Mouse (Mus musculus): Measurements from ENCODE around the gene Limch1. TPM values are rescaled to one million over a fixed set of nuclear protein-coding genes. Genes with fewer than 3 reads are reported as not detected.

Gene Limch1
- polyA plus RNA-seq, 1 experiment from 2014 or later: 58.6 TPM

DNA sequence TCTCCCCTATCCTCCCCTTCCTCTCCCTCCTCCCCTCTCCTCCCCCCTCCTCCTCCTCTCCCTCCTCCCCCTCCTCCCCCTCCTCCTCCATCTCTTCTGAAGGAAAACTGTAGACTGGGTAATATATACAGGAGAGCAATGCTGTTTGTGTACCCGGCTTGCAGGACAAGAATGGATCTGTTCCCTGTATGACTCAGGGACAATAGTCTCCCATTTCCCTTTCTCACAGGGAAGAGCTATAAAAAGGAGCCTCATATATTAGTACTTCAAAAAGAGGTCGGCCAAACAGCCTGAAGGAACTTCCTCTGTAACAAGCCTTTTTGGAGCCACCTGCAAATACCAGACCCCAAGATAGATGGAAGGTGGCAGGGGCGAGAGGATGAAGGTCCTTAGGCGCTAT lies 23.4 kb downstream of the Limch1 start:
- no peak for ATAC-seq (ENCODE audit: low FRiP score)
- H3K4me2 ChIP-seq (replicated peaks): no peak overlapping the region
- no peaks in the 10 kb centered on the region for H3K36me3 ChIP-seq (replicated peaks; ENCODE audit: control insufficient read depth, insufficient read depth)
- no peaks in the 10 kb centered on the region for H3K27me3 ChIP-seq (ENCODE audit: control insufficient read depth, insufficient read depth, low read length)
- H3K4me1 ChIP-seq (replicated peaks; ENCODE audit: control insufficient read depth, insufficient read depth, low read length): peaks cover 7% of the 10 kb centered on the region; the same call in 1 of the 2 replicates
- H3K27ac ChIP-seq: no peak overlapping the region
- no peaks in the 10 kb centered on the region for H3K9me3 ChIP-seq (ENCODE audit: control insufficient read depth, low read length)
- H3K4me3 ChIP-seq (replicated peaks; ENCODE audit: low read length): no peak overlapping the region
- H3K9ac ChIP-seq: no peak overlapping the region
- 64% methylated on average over 4 of the region's 4 CpGs for WGBS
- DNase-seq (ENCODE audit: low spot score): no peak

- DNase-seq (ENCODE audit: low spot score): no peak
- ATAC-seq (ENCODE audit: low FRiP score): no peak
- Histone ChIP-seq H3K27ac (no peak overlapping the region), H3K9ac (no peak overlapping the region), H3K9me3 (ENCODE audit: control insufficient read depth, low read length) (no peaks in the 10 kb centered on the region), H3K4me1 (replicated peaks; ENCODE audit: control insufficient read depth, insufficient read depth, low read length) (peaks cover 6% of the 10 kb centered on the region; the same call in 1 of the 2 replicates), H3K27me3 (ENCODE audit: control insufficient read depth, insufficient read depth, low read length) (no peaks in the 10 kb centered on the region), H3K4me3 (replicated peaks; ENCODE audit: low read length) (no peak overlapping the region), H3K36me3 (replicated peaks; ENCODE audit: control insufficient read depth, insufficient read depth) (no peaks in the 10 kb centered on the region), H3K4me2 (replicated peaks) (no peak overlapping the region)
- WGBS: 88% methylated on average over 5 of the region's 5 CpGs
Observed at GRCm38 (mm10) chr5:66769558-66769957, 23.9 kb downstream of the Limch1 start.

DNA sequence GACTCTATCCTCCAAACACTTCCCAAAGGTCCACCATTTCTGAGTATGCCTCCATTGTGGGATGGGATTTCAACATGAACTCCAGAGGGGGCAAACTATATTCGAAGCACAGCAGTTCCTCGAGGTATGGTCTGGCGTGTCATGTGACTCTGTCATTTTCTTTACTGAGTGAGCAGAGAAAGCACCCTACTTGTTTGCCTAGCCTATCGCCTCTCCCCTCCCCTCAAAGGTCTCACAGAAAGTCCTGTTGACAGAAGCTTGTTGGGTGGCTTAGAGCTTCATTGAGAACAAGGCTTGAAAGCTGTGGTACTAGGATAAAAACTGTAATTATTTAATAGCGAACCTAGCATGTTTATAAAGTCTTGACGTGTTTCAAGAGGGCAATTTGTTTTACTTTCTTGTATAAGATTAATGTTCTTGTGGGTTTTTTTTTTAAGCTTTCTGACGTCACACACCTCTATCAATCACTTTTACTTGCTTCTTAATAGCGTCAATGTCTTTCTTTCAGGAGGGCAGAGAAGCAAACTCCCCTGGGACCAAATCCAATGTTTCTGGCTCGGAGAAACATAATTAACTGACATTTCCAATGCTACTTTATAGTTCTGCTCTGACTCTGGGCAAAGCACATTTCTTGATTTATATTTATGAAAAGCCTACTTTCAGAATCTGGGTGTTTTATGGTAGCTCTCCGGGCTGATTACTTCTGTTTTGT lies 32.5 kb downstream of the Limch1 start:
- Histone ChIP-seq H3K9ac (no peak overlapping the region), H3K27ac (no peak overlapping the region), H3K36me3 (replicated peaks; ENCODE audit: control insufficient read depth, insufficient read depth) (no peaks in the 10 kb centered on the region), H3K9me3 (ENCODE audit: control insufficient read depth, low read length) (no peaks in the 10 kb centered on the region), H3K27me3 (ENCODE audit: control insufficient read depth, insufficient read depth, low read length) (no peaks in the 10 kb centered on the region), H3K4me2 (replicated peaks) (no peak overlapping the region), H3K4me1 (replicated peaks; ENCODE audit: control insufficient read depth, insufficient read depth, low read length) (no peaks in the 10 kb centered on the region), H3K4me3 (replicated peaks; ENCODE audit: low read length) (no peak overlapping the region)
- 63% methylated on average over 10 of the region's 10 CpGs for WGBS
- ATAC-seq (ENCODE audit: low FRiP score) (no peak), DNase-seq (ENCODE audit: low spot score) (no peak)

- H3K27ac ChIP-seq: no peak overlapping the region
- no peak overlapping the region for H3K4me3 ChIP-seq (replicated peaks; ENCODE audit: low read length)
Observed at GRCm38 (mm10) chr5:66780371-66780770, 34.7 kb downstream of the Limch1 start.

GRCm38 (mm10) chr5:66781507-66781906 lies 35.9 kb downstream of the Limch1 start:
- Histone ChIP-seq H3K27ac (no peak overlapping the region), H3K4me2 (replicated peaks) (no peak overlapping the region), H3K9ac (no peak overlapping the region), H3K36me3 (replicated peaks; ENCODE audit: control insufficient read depth, insufficient read depth) (no peaks in the 10 kb centered on the region), H3K4me1 (replicated peaks; ENCODE audit: control insufficient read depth, insufficient read depth, low read length) (no peaks in the 10 kb centered on the region), H3K9me3 (ENCODE audit: control insufficient read depth, low read length) (no peaks in the 10 kb centered on the region), H3K27me3 (ENCODE audit: control insufficient read depth, insufficient read depth, low read length) (no peaks in the 10 kb centered on the region), H3K4me3 (replicated peaks; ENCODE audit: low read length) (no peak overlapping the region)
- ATAC-seq (ENCODE audit: low FRiP score): no peak
- 74% methylated on average over 1 of the region's 1 CpGs for WGBS
- no peak for DNase-seq (ENCODE audit: low spot score)

More at GRCm38 (mm10) chr5:66780371-66780770, 34.7 kb downstream of the Limch1 start:
- Histone ChIP-seq H3K27me3 (ENCODE audit: control insufficient read depth, insufficient read depth, low read length) (no peaks in the 10 kb centered on the region), H3K4me1 (replicated peaks; ENCODE audit: control insufficient read depth, insufficient read depth, low read length) (no peaks in the 10 kb centered on the region), H3K4me2 (replicated peaks) (no peak overlapping the region), H3K9ac (no peak overlapping the region), H3K36me3 (replicated peaks; ENCODE audit: control insufficient read depth, insufficient read depth) (no peaks in the 10 kb centered on the region), H3K9me3 (ENCODE audit: control insufficient read depth, low read length) (no peaks in the 10 kb centered on the region)
- DNase-seq (ENCODE audit: low spot score): no peak
- ATAC-seq (ENCODE audit: low FRiP score): no peak
- WGBS: 94% methylated on average over 4 of the region's 4 CpGs

DNA sequence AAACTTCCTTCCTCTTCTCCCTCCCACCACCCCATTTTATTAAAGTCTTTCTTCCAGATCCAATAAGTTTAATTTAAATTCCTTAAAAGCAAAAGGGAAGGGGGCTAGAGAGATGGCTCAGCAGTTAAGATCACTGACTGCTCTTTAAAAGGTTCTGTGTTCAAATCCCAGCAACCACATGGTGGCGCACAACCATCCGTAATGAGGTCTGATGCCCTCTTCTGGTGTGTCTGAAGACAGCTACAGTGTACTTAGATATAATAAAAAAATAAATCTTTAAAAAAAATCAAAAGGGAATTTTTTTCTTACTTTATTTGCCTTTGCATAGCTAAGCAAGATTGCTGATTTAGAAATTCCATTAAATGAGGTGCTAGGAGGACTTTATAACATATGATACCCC lies 37.2 kb downstream of the Limch1 start:
- ATAC-seq (ENCODE audit: low FRiP score): no peak
- H3K27me3 ChIP-seq (ENCODE audit: control insufficient read depth, insufficient read depth, low read length): no peaks in the 10 kb centered on the region
- H3K9me3 ChIP-seq (ENCODE audit: control insufficient read depth, low read length): no peaks in the 10 kb centered on the region
- 95% methylated on average over 2 of the region's 2 CpGs for WGBS
- DNase-seq (ENCODE audit: low spot score): no peak
- H3K4me3 ChIP-seq (replicated peaks; ENCODE audit: low read length): no peak overlapping the region
- H3K9ac ChIP-seq: no peak overlapping the region
- H3K27ac ChIP-seq: no peak overlapping the region
- H3K36me3 ChIP-seq (replicated peaks; ENCODE audit: control insufficient read depth, insufficient read depth): no peaks in the 10 kb centered on the region
- H3K4me2 ChIP-seq (replicated peaks): no peak overlapping the region
- no peaks in the 10 kb centered on the region for H3K4me1 ChIP-seq (replicated peaks; ENCODE audit: control insufficient read depth, insufficient read depth, low read length)

GRCm38 (mm10) chr5:66784624-66785361 lies 39.2 kb downstream of the Limch1 start:
- Histone ChIP-seq H3K4me3 (replicated peaks; ENCODE audit: low read length) (no peak overlapping the region), H3K9ac (no peak overlapping the region), H3K4me1 (replicated peaks; ENCODE audit: control insufficient read depth, insufficient read depth, low read length) (no peaks in the 10 kb centered on the region), H3K9me3 (ENCODE audit: control insufficient read depth, low read length) (no peaks in the 10 kb centered on the region), H3K4me2 (replicated peaks) (no peak overlapping the region), H3K27ac (no peak overlapping the region), H3K36me3 (replicated peaks; ENCODE audit: control insufficient read depth, insufficient read depth) (no peaks in the 10 kb centered on the region), H3K27me3 (ENCODE audit: control insufficient read depth, insufficient read depth, low read length) (no peaks in the 10 kb centered on the region)
- DNase-seq (ENCODE audit: low spot score): no peak
- WGBS: 78% methylated on average over 9 of the region's 9 CpGs
- no peak for ATAC-seq (ENCODE audit: low FRiP score)

DNA sequence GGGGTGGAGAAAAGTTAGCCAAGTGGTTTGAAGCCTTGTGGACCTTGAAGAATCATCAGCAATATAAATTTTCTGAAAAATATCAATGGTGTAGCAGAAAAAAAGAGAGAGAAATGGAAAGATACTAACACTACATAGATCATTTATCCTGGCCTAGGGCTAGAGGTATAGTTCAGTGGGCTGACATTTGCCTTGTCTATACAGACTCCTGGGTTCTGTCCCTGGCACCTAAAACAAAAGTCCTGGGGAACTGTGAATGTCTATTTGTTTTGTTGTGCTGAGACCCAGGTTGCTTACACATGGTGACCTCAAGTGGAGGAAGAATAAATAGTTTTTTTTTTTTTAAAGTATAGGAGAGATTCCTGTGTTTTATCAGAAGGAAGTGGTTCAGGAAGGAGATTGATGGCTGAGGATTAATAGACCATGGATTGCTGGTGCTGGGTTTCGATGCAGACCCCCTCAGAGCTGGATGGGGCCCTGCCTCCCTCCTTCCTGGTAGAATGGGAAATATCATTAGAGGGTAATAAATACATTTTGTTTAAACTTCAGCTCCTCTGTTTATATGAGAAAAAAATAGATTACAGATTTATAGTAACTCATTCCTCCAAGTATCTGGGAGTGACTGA lies 40.5 kb downstream of the Limch1 start:
- ATAC-seq (ENCODE audit: low FRiP score) (no peak), DNase-seq (ENCODE audit: low spot score) (no peak)
- Histone ChIP-seq H3K9me3 (ENCODE audit: control insufficient read depth, low read length) (no peaks in the 10 kb centered on the region), H3K27me3 (ENCODE audit: control insufficient read depth, insufficient read depth, low read length) (no peaks in the 10 kb centered on the region), H3K4me2 (replicated peaks) (no peak overlapping the region), H3K4me1 (replicated peaks; ENCODE audit: control insufficient read depth, insufficient read depth, low read length) (no peaks in the 10 kb centered on the region; the same call in 1 of the 2 replicates), H3K36me3 (replicated peaks; ENCODE audit: control insufficient read depth, insufficient read depth) (no peaks in the 10 kb centered on the region), H3K27ac (no peak overlapping the region), H3K9ac (no peak overlapping the region), H3K4me3 (replicated peaks; ENCODE audit: low read length) (no peak overlapping the region)
- 48% methylated on average over 1 of the region's 1 CpGs for WGBS

DNA sequence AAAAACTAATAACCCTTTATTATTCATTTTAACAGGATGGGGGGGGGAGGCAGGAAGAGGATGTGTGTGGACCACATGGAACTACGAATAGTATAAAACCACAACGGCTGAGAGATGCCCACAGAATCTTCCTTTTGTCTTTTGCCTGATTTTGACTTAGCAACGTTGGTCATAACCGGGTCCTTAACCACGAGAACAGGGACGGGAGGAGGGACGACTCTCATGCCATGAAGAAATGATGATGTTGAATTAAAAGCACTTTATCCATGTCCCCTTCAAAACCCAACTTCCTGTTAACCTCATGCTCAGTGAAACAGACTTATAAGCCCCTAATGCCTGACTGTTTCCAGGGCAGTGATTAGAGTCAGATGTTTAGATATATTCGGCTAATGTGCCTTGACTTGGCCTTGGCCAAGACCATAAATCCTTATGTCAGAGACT lies 41.0 kb downstream of the Limch1 start:
- ATAC-seq (ENCODE audit: low FRiP score) (no peak), DNase-seq (ENCODE audit: low spot score) (no peak)
- Histone ChIP-seq H3K36me3 (replicated peaks; ENCODE audit: control insufficient read depth, insufficient read depth) (no peaks in the 10 kb centered on the region), H3K9me3 (ENCODE audit: control insufficient read depth, low read length) (no peaks in the 10 kb centered on the region), H3K9ac (no peak overlapping the region), H3K4me3 (replicated peaks; ENCODE audit: low read length) (no peak overlapping the region), H3K27ac (no peak overlapping the region), H3K4me1 (replicated peaks; ENCODE audit: control insufficient read depth, insufficient read depth, low read length) (no peaks in the 10 kb centered on the region; the same call in 1 of the 2 replicates), H3K4me2 (replicated peaks) (no peak overlapping the region), H3K27me3 (ENCODE audit: control insufficient read depth, insufficient read depth, low read length) (no peaks in the 10 kb centered on the region)
- WGBS: 89% methylated on average over 8 of the region's 8 CpGs
